In genomic region chr5:8164773-8165172, GRCm38 (mm10) we compare ENCODE assay signal across 11 mouse cellular contexts.
DNase-seq lines count a peak whose midpoint lies in the region; ATAC-seq lines count a peak whose summit lies in the region.
"Had no signal": no experiment of that assay in that cellular context is flagged by ENCODE, and none has a peak within 500 bp of the region (broad histone marks: within the 10 kb centered on the region; RNA-seq: fewer than 3 reads in every experiment).

No protein-coding gene starts in this region.

- no peak overlapping the region for H3K9ac ChIP-seq in hindbrain, embryonic 14.5 days
- no peak overlapping the region for H3K9ac ChIP-seq in hindbrain, embryonic 13.5 days
- H3K9ac ChIP-seq in midbrain, embryonic 14.5 days (replicated peaks; ENCODE audit: low read length), result no peak overlapping the region
- no peak overlapping the region for H3K9ac ChIP-seq in midbrain, embryonic 11.5 days (ENCODE audit: low read length)
- H3K9ac ChIP-seq in heart, embryonic 11.5 days (ENCODE audit: low read depth, low read length), result no peak overlapping the region

- no peaks in the 10 kb centered on the region for H3K9me3 ChIP-seq in hindbrain, embryonic 14.5 days (ENCODE audit: control insufficient read depth, low read length)
- 0 out of 2 replicates have a peak, but pooled peaks cover 3% of the 10 kb centered on the region for H3K9me3 ChIP-seq in hindbrain, embryonic 13.5 days
- no peaks in the 10 kb centered on the region for H3K9me3 ChIP-seq in midbrain, embryonic 14.5 days (ENCODE audit: control insufficient read depth, low read length)
- H3K9me3 ChIP-seq in midbrain, embryonic 11.5 days (ENCODE audit: control insufficient read depth, low read length), result no peaks in the 10 kb centered on the region
- no peaks in the 10 kb centered on the region for H3K9me3 ChIP-seq in heart, embryonic 11.5 days (replicated peaks; ENCODE audit: control insufficient read depth, low read length)

- WGBS in hindbrain, embryonic 14.5 days, result 53% methylated on average over 4 of the region's 4 CpGs
- WGBS in hindbrain, embryonic 13.5 days, result 57% methylated on average over 4 of the region's 4 CpGs
- WGBS in midbrain, embryonic 14.5 days, result 52% methylated on average over 4 of the region's 4 CpGs
- WGBS in midbrain, embryonic 11.5 days, result 61% methylated on average over 4 of the region's 4 CpGs
- 44% methylated on average over 4 of the region's 4 CpGs for WGBS in heart, embryonic 11.5 days (ENCODE audit: insufficient replicate concordance)

- H3K27me3 ChIP-seq in hindbrain, embryonic 14.5 days (ENCODE audit: control insufficient read depth, insufficient read depth, low read length), result no peaks in the 10 kb centered on the region
- no peaks in the 10 kb centered on the region for H3K27me3 ChIP-seq in hindbrain, embryonic 13.5 days
- H3K27me3 ChIP-seq in midbrain, embryonic 14.5 days (ENCODE audit: control insufficient read depth, insufficient read depth, low read length), result no peaks in the 10 kb centered on the region
- no peaks in the 10 kb centered on the region for H3K27me3 ChIP-seq in midbrain, embryonic 11.5 days (ENCODE audit: control insufficient read depth, insufficient read depth, low read length)
- H3K27me3 ChIP-seq in heart, embryonic 11.5 days (ENCODE audit: control insufficient read depth, insufficient read depth, low read length), result no peaks in the 10 kb centered on the region

- H3K27ac ChIP-seq in hindbrain, embryonic 14.5 days, result no peak overlapping the region
- H3K27ac ChIP-seq in hindbrain, embryonic 13.5 days, result no peak overlapping the region
- H3K27ac ChIP-seq in midbrain, embryonic 14.5 days (replicated peaks; ENCODE audit: low read depth, low read length), result no peak overlapping the region
- H3K27ac ChIP-seq in midbrain, embryonic 11.5 days (ENCODE audit: low read depth, low read length), result no peak overlapping the region
- no peak overlapping the region for H3K27ac ChIP-seq in heart, embryonic 11.5 days (ENCODE audit: low read depth, low read length)

- no peaks in the 10 kb centered on the region for H3K4me1 ChIP-seq in hindbrain, embryonic 14.5 days (replicated peaks; ENCODE audit: control insufficient read depth, insufficient read depth, low read length)
- 0 out of 2 replicates have a peak, but pooled peaks cover 3% of the 10 kb centered on the region for H3K4me1 ChIP-seq in hindbrain, embryonic 13.5 days (replicated peaks)
- no peaks in the 10 kb centered on the region for H3K4me1 ChIP-seq in midbrain, embryonic 14.5 days (ENCODE audit: control insufficient read depth, insufficient read depth, low read length)
- H3K4me1 ChIP-seq in midbrain, embryonic 11.5 days (ENCODE audit: control insufficient read depth, insufficient read depth, low read length), result no peaks in the 10 kb centered on the region
- H3K4me1 ChIP-seq in heart, embryonic 11.5 days (ENCODE audit: control insufficient read depth, insufficient read depth, low read length), result no peaks in the 10 kb centered on the region

- no peak overlapping the region for H3K4me3 ChIP-seq in hindbrain, embryonic 14.5 days (replicated peaks; ENCODE audit: low read length)
- no peak overlapping the region for H3K4me3 ChIP-seq in hindbrain, embryonic 13.5 days
- H3K4me3 ChIP-seq in midbrain, embryonic 14.5 days (replicated peaks; ENCODE audit: low read depth, low read length), result no peak overlapping the region
- H3K4me3 ChIP-seq in midbrain, embryonic 11.5 days (ENCODE audit: low read depth, low read length), result no peak overlapping the region
- no peak overlapping the region for H3K4me3 ChIP-seq in heart, embryonic 11.5 days (ENCODE audit: low read depth, low read length)

- peak; percentile 61 for DNase-seq in hindbrain, embryonic 14.5 days (ENCODE audit: low spot score)
- DNase-seq in midbrain, embryonic 14.5 days, result peak; percentile 67
- no peak for DNase-seq in midbrain, embryonic 11.5 days (ENCODE audit: low spot score, missing footprints)
- DNase-seq in adipocyte (ENCODE audit: low spot score), result peak; percentile 51
- peak; percentile 62 for DNase-seq in retina, postnatal 1 day
- DNase-seq in adrenal gland, postnatal 4 days (ENCODE audit: low spot score in 2 of 2), result no peak
- DNase-seq: heart, postnatal 14 days; kidney, adult 8-10 months; thymus, postnatal 14 days had no signal

- H3K4me2 ChIP-seq in hindbrain, embryonic 14.5 days (replicated peaks), result no peak overlapping the region
- no peak overlapping the region for H3K4me2 ChIP-seq in hindbrain, embryonic 13.5 days
- no peak overlapping the region for H3K4me2 ChIP-seq in midbrain, embryonic 14.5 days (ENCODE audit: low read length)
- no peak overlapping the region for H3K4me2 ChIP-seq in midbrain, embryonic 11.5 days
- H3K4me2 ChIP-seq in heart, embryonic 11.5 days, result no peak overlapping the region

- no peaks in the 10 kb centered on the region for H3K36me3 ChIP-seq in hindbrain, embryonic 14.5 days (replicated peaks; ENCODE audit: control insufficient read depth, insufficient read depth)
- H3K36me3 ChIP-seq in hindbrain, embryonic 13.5 days, result no peaks in the 10 kb centered on the region
- H3K36me3 ChIP-seq in midbrain, embryonic 14.5 days (ENCODE audit: control insufficient read depth, insufficient read depth, low read length), result no peaks in the 10 kb centered on the region
- H3K36me3 ChIP-seq in midbrain, embryonic 11.5 days (ENCODE audit: control insufficient read depth, insufficient read depth, low read length), result no peaks in the 10 kb centered on the region
- H3K36me3 ChIP-seq in heart, embryonic 11.5 days (ENCODE audit: control insufficient read depth, insufficient read depth, low read length), result no peaks in the 10 kb centered on the region

- ATAC-seq in hindbrain, embryonic 14.5 days (ENCODE audit: low FRiP score), result no peak
- ATAC-seq in hindbrain, embryonic 13.5 days (ENCODE audit: low FRiP score), result no peak
- ATAC-seq in midbrain, embryonic 14.5 days (ENCODE audit: low FRiP score, low TSS enrichment), result no peak
- no peak for ATAC-seq in midbrain, embryonic 11.5 days (ENCODE audit: low FRiP score)
- no peak for ATAC-seq in heart, embryonic 11.5 days (replicated peaks; ENCODE audit: insufficient number of reproducible peaks, low FRiP score, low TSS enrichment)

Comparison
In these comparisons a context has a peak if more than half of its experiments do, and no peak if none do; other contexts are left out.
1. DNase-seq: peak in hindbrain, embryonic 14.5 days (single experiment), midbrain, embryonic 14.5 days (single experiment), adipocyte (single experiment) and retina, postnatal 1 day (single experiment); none in midbrain, embryonic 11.5 days (single experiment) and adrenal gland, postnatal 4 days (0 of 2).